Mouse (Mus musculus) CD8-positive naive resting alpha-beta T cell, adult 2 months (primary cell): ENCODE results near the gene Cdc123.
A peak's percentile ranks its signal among the peaks of the same experiment; 100 is the strongest.

Source experiments
- DNase-seq, 2 experiments: peaks; one replicate each; pipeline ENCODE4 v3.0.0; 2022; ENCODE audit warnings: low read depth in 2 of 2, low spot score in 2 of 2

Cdc123 gene

DNA sequence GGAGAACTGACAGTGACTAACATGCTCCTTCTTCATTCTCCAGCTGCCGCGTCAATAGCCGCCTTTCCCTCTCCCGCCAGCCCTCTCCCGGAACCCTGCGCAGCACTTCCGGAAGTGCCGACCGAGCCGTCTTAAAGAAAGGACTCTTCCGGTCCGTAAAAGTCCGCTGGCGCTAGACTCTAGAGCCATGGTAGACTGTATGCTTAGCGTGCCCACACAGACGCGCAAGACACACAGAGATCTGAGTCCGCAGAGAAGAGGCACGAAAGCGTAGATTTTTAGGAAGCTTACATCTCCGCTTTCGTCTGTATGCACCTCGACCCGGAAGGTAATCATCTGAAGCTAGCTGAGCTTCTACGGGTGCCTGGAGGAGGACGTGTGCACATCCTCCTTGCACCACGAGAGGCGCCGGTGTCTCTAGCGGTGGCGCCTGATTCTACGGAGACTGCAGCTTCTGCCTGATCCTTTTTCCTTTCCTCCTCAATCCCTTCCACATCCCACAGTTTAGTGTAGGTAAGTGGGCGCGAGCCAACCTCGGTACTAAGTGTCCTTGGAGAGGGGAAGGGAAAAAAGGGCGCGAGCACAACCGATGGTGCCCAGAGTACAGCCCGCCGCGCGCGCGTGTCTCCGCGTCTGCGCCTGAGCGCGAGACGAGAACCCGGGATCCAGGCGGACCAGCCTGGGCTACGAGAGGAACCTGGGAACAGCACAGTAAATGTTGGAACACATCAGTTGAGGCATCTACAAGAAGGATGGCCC, at the start of gene Cdc123, which contains the start of gene Nudt5:
TSS of gene Cdc123 (minus strand) at position 292 of the 759 bp plus-strand sequence.
TSS of gene Nudt5 (plus strand) at position 147 of the 759 bp plus-strand sequence.
- DNase-seq, result peak; percentile 76 to 79

DNA sequence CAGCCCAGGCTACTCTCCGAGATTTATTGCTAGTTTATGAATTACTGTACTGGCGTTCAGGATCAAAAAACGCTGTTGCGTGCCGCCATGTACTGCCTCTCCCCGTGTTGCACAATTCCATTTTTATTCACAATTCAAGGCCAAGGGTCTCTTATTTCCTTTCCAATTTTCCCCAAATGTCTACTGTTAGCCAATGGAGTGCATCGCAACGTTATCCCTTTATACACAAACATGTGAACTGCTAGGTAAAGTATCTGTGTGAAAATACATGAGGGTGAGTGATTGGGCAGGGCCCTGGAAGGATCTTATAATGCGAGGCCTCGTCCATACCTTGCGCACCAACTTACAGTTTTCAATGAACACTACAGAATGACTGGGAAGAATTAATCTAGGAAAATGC, 49.3 kb upstream of the Cdc123 start:
- no peak for DNase-seq

DNA sequence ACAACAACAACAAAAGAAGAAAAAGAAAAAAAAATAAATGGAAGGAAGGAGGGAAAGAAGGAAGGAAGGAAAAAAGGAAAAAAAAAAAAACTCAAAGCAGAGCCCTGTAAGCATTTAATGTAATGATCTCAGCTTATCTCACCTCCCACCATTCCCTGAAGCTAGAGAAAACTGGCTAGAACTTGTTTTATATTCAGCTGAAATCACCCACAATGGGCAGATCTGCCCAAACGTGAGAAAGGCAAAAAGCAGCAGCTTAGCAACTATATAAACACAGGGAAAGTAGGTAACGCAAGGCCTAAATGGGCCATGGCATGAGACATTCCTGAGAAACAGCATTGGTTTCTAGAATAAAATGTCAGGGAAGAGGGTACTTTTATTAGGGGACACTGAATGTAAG, 44.4 kb upstream of the Cdc123 start:
- no peak for DNase-seq

DNA sequence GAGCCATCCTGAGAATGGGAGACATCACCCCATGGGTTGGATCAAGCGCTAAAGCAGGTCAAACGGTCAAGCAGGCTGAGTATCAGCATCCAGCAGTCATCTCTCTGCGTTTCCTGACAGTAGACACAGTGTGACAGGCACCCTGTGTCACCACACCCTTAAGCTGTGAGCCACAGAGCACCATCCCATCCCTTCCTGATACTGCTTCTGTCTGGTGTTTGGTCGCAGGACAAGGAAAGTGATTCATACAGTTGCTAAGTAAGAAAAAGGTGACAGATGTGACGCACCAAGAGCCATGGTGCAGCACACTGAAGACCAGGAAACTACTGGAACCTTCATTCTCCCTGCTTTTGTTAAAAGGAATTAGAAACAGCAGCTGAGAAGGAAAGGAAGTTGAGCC, 43.9 kb upstream of the Cdc123 start:
- DNase-seq, result no peak

DNA sequence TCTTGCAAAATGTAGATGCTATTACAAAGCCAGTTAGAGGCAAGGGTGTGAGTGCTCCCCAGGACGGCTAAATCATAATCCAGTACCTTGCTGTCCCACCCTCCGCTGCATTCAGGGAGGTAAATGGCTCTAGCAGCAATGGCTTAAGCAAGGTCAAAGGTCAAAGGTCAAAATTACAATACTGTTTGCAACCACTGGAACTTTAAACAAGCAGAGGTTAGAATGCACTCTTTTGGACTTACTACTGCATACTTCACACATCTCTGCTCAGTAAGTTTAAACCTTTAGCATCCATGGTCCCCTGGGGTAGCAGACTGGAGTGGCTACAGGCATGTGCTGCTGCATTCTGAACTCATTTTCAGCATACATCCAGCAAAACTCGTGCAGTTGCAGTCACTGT, 32.5 kb upstream of the Cdc123 start:
- DNase-seq, result no peak

DNA sequence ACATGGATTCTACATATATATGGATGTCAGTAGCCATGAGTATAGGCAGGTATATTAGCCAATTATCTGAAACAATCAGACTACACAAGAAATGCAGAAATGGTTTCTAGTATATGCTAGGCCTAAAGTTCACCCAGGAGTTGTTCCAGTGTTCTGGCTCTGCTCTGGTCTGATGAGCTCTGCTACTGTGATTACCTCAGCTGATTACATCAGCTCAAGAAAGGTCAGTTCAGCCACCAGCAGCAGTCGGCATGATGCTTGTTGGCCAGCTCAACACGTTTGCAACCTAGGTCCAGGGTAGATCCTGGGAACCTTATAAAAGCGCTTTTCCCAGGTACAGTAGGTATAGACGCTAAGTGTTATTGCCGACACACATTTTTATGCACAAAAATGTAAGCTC, 24.8 kb upstream of the Cdc123 start:
- DNase-seq, result no peak

DNA sequence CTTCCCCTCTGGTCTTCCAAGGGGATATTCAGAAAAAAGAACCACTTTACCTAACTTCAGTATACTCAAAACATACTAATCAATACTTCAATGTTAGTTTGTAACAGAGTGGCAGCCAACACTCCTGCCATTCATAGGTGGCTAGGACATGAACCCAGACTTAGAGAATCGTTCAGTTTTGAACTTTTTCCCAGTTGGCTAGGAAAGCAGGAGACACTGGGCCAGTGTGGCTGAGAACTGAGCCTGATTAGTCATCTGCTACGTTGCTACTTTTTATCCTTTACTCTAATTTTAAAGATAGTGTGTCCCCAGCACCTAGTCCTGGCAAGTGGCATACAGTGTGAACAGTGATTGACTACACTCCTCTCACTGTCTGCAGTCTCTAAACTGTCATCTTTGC, 22.7 kb upstream of the Cdc123 start:
- no peak for DNase-seq

DNA sequence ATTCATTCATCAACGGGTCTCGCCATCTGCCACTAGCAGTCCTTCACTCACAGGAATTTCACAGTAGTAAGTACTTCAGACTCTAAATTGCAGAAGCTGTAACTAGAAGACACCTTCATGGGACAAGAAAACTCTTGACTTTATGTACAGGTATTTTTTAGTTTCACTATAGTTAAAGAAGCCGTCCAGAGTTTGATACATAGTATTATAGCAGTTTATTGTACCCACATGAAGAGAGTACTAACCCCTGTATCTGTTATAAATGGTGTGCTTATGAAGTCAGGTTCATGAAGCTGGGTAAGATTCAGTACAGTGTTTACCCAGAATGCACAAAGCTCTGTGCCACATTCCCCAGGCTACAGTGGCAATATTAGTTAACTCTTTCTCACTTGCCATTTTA, 17.9 kb upstream of the Cdc123 start, which contains the start of gene Gm13199:
TSS of gene Gm13199 (minus strand) at position 101 of the 400 bp plus-strand sequence.
- no peak for DNase-seq

DNA sequence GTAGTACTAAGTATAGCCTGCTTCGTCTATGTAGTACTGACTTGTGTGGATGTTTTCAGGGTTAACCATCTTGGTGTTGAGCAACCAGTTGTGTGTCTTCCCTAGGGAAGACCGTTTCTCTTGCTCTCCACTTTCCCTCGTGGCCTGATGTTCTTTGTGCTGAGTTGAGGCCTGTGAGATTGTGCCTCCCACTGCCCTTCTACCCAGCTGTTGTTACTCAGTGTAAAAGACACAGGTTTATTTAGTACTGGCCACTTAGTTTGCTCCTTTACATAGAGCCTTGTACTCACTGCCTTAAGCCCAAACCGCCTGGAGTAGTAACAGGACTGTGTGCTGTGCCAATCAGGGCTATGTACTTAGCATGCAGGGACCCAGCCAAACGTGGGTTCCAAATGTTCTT, 6.9 kb upstream of the Cdc123 start:
- no peak for DNase-seq

DNA sequence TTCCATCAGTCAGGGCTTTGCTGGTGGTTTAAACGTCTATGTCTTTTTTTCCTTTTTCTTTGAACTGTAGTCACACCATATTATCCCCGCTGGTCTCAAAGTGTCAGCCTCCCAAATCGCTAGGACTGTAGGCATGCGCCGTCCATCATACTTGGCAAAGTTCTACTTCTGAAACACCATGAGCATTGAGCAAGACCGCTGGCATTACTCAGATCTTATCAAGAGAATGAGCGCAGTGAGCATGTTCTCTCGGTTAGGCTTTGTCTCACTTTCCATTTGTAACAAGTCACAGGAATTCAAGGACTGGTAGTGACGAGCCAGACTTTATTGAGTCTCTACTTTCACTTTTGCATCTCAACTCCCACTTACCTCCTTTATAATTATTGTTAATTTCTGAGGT, 6.2 kb upstream of the Cdc123 start:
- DNase-seq, result no peak

DNA sequence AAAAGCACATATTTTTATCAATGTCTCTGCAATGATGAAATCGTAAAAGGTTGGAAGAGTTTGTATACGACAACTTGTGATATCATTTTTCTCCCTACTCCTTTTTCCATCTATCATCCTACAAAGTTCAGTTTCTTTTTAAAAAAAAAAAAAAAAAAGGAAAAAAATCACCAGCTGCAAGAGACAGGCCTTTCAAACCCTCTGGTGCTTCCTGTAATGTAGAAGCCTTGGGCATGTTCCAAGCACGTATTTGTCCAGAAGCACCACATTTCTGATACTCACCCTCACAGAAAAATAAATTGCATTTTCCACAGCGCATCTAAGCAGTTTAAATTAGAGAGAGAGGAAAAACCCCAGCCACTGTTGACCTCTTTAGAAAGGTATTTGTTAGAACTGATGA, 862 bp upstream of the Cdc123 start:
- no peak for DNase-seq

DNA sequence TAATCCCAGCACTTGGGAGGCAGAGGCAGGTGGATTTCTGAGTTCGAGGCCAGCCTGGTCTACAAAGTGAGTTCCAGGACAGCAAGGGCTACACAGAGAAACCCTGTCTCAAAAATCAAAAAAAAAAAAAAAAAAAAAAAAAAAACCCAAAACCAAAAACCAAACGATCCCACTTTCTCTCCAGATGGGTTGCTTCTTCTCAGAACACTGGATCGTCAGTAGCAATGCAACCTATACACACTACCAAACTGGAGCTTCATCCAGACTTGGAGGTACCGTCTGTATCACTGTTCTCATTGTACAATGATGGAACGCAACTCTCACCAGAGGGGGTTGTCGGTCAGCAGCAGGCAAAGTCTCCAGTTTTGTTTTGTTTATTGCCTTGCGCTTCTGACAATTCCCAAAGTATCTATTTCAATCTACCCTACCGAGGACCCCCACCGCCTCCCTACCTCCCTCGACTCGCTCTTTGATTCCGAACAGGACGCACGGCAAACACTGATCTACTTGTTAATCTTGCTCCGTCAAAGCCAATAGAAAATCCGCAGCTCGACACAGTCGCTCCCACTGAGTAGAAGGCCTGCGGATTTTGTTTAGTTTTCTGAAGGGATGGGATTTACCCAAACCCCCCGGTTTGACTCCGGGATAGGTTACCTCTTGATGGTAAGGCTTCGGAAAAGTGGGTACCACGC, 637 bp downstream of the Cdc123 start:
- DNase-seq, result no peak

DNA sequence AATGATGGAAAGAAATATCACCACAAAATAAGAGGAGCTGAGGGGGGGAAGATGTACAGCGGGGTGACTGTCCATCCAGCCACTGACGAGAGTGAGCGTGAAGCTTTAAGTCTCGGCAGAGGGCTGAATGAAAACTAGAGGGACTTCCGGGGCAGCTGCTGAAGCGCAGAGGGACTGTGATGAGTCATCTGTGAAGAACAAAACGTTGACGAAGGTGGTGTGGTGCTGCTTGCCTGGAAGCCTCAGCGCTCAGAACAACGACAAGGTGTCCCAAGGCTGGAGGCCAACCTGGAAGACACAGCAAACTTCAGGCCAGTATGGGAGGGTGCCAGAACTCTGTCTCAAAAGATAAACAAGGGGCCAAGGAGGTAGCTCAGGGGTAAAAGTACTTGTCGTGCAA, 4.1 kb downstream of the Cdc123 start:
- no peak for DNase-seq

DNA sequence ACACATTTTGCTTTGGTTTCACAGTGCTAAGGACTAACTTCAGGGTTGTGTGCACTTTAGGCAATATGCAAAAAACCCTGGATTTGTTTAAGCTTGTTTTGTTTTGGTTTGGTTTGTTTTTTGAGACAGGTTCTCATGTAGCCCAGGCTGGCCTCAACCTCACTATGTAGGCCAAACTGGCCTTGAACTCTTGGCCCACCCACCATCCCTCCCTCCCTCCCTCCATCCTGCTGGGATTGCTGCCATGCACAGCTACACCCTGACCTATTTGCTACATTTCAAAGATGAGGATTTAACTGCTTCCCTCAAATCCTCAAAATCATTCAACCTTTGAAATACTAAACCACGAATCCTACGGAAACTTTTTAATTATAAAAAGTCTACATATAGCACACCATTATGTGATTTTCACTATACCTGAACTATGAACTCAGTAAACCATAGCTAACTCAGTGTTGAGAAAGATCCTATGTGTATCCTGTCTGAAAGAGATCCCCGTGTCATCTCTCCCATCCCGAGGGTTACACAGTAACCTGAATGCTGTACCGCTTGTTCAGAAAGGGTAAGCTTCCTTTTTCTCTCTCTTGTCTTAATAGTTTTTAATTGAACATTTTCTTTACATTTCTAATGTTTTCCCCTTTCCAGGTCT, 19.6 kb downstream of the Cdc123 start:
- DNase-seq, result no peak

DNA sequence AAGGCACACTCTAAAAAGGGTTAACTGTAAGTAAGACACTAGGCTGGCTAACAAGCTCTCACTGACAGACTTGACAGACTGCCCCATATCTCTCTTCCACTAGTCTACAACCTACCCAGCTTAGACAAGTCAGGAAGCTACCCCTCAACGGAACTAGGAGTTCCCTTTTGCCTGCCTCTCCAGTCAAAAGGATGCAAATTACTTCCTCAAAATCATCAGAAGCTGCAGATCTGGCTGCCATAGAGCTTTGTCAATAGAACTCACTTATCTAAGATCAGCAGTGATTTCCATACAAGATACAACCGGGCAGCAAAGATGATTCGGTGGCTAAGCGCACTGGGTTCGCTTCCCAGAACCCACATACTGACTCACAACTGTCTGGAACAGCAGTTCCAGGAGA, 20.3 kb downstream of the Cdc123 start:
- DNase-seq, result no peak

DNA sequence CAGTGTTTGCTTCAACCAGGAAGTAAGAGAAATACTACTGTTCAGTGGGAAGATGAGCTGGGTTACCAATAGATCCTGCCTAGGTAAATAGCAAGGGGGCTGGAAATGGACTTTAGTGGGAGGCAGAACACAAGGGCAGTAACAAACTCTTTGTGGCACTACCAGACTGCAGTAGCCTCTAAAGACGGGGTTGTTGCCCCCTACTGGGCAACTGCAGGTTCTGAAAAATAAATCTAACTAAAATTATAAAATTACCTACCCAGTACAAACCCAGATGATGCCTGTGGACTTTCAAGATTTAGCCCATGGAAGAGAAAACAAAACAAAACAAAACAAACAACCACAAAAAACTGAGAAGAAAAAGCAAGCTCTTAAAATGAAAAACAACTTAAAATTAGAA, 20.8 kb downstream of the Cdc123 start:
- DNase-seq, result no peak

DNA sequence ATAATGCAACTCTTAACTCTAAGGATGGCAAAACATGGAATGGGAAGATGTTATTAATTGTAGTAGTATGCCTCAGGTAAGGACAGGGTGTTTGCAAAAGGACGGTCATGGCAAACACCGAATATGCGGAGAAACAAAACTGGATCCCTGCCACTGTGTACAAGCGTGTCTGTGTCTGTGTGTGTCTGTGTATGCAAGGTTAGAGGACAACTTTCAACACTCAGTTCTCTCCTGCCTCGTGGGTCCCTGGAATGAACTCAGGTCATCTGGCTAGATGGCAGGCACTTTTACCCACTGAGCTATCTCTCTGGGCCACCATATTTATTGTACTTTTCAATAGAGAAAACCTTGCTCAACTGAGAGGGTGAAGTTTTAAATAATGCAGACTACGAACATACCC, 22.5 kb downstream of the Cdc123 start:
- DNase-seq, result no peak

DNA sequence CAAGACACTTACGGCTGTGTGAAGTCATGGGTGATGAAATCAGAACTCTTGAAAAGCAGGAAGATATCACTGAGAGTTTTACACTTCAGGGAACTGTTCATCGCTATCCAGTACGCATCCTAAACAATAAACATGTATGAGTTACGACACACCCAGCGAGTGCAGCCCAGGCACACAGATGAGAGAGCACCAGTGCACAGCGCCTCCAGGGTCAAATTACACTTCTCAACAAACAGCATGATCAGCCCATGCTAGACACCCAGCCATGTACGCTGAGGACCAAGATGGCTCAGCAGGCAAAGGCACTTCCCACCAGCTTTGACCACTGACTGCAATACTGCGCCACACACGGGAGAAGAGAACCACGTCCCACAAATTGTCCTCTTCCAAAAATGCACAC, 23.7 kb downstream of the Cdc123 start:
- DNase-seq, result no peak

DNA sequence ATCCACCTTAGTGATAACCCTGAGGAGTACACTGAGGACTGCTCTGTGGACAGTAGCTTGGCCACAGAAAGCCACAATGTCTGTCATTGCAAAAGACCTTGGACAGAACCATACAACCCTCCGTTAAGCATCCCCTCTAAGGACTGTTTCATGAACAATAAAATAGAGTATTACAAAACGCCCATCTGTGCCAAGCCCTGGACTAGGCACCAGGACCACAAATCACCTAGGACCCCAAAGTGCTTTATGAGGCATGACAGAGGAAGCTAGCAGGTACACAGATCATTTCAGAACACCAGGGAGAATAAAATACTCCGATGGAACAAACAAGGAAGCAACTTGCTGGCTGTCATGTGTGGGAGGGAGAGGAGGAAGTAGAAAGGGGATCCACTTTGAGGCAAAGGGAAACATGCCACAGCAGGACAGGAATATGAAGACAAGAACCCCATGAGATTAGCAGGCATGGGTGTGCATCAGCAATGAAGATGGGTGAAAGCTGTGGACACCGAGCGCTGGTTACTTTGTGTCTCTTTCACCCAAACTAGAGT, 33.7 kb downstream of the Cdc123 start:
- no peak for DNase-seq

DNA sequence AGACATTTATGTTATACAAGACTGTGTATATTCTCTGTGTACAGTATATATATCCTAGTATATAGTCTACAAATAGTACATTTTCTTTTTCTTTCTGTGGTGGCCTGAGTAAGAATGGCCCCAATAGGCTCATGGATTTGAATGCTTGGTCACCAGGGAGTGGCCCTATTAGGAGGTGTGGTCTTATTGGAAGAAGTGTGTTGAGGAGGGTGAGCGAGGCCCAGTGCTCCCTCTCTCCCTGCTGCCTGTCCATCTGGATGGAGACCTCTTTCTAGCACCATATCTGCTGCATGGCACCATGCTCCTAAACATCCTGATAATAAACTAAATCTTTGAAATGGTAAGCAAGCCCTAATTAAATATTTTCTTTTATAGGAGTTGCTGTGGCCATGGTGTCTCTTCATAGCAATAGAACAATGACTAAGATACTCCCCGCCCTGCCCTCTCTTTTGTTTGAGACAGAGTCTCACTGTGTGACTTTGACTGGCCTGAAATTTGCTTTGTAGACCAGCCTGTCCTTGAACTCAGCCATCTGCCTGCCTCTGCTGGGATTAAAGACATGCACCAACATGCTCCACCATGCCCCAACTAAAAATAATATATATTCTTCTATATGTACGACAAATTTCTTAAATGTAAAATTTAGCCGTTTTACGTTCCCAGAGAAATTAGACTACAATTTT, 34.8 kb downstream of the Cdc123 start:
- no peak for DNase-seq

DNA sequence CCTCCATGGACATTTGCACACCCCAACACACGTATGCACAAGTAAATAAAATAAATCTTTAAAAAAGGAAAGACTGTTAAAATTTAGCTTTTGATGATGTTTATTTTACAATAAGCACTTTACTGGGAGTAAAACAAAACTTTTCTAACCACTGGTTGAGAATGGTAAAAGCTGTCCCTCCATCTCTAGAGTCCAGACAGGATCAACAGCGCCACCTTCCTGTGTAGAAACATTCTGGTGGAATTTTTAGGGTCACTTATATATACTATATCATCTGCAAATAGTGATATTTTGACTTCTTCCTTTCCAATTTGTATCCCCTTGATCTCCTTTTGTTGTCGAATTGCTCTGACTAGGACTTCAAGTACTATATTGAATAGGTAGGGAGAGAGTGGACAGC, 38.8 kb downstream of the Cdc123 start:
- peak in 1 of 2 experiments; percentile 12 for DNase-seq
